Mouse (Mus musculus) Patski (cell line): ENCODE data around the gene Slc1a2. TPM values are rescaled to one million over a fixed set of nuclear protein-coding genes. Genes with fewer than 3 reads are reported as not detected.
A peak's percentile ranks its signal among the peaks of the same experiment; 100 is the strongest.

Source experiments
- ATAC-seq: fragments of 100-300 bp; one replicate; pipeline ENCODE4 v1.8.0; 2021
- CTCF ChIA-PET: fragments of 350-600 bp; sonication (Branson Sonifier 250); formaldehyde crosslinking; loops from one replicate; lab custom pipeline; 2022; ENCODE audit warnings: inconsistent platforms; lab: Charles Lee
- POLR2A ChIA-PET: fragments of 350-600 bp; sonication (Branson Sonifier 250); formaldehyde crosslinking; loops from one replicate; lab custom pipeline; 2022; ENCODE audit warnings: antibody characterized with exemption, inconsistent platforms; lab: Charles Lee
- DNase-seq: peaks from one replicate; pipeline ENCODE4 v3.0.0-alpha.2; 2011; ENCODE audit warnings: low read depth, low spot score
- H3K27me3 ChIP-seq: fragments of 371-371 bp; one replicate; pipeline ENCODE4 v1.5.1; 2021
- CTCF ChIP-seq: fragments of 100-300 bp; IDR thresholded peaks from one replicate; pipeline ENCODE4 v1.5.1; 2021
- in situ Hi-C: fragments of 300-500 bp; cut with MboI; formaldehyde crosslinking; loops from 3 replicates; pipeline ENCODE4 v1.11.1; 2018; ENCODE audit warnings: low pct_unique_long_range_greater_than_20kb, mixed read lengths
- polyA plus RNA-seq: library from polyadenylated mRNA; unstranded; gene quantifications from one replicate; pipeline ENCODE4 v1.2.3, GENCODE M21; 2021

Gene Slc1a2
- polyA plus RNA-seq, 1 experiment from 2014 or later = 0.92 TPM

GRCm38 (mm10) chr2:102805283-102805682 lies 146.8 kb downstream of the Slc1a2 start:
- DNase-seq = no peak
- ChIA-PET POLR2A (interaction anchor here (0.7 kb wide), 1 partner anchor 64 kb away, joined by 3 read pairs; no protein-coding TSS in a partner anchor), CTCF (interaction anchor here (0.8 to 3.3 kb wide), 5 partner anchors 9 to 213 kb away, joined by 3 to 20 read pairs (median 3); no protein-coding TSS in a partner anchor)
- ATAC-seq = no peak
- in situ Hi-C loops = loop anchor here (10.0 kb wide), 1 partner anchor 210 kb away; no protein-coding TSS in a partner anchor
- TF ChIP-seq CTCF = no peak
- no peaks in the 10 kb centered on the region for H3K27me3 ChIP-seq

DNA sequence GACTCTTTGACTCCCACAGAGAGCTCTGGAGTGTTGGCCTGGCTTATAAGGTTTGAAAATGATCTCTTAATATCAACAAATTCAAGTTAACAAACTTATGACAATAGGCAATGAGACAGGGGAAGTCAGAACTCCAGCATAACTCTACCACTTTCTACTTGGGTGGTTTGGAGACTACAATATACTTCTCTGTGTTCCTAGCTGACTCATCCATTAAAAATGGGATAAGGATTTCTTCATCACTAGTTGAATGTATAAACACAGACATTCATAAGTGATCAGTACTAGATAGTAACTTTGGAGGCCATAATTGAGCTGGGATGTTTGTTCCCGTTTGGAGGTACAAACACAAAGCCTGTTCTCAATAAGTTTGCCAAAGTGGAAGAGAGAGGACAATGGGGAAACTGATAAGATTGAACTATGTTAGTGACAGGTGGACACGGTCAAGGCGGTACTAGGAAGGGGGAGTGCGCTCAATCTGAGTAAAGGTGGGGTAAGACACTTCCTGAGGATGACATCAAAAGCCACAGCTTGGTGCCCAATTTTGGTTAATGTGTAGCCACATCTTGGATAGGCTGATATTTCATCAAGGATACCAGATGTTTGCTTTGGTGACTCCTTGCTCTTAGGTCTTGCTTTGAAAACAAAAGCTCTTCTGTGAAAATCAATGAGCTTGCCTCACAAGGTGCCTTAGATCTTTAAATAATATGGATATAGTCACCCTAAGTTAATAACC lies 147.5 kb downstream of the Slc1a2 start:
- ChIA-PET POLR2A (no interaction called here), CTCF (interaction anchor here (0.8 to 3.3 kb wide), 5 partner anchors 8 to 212 kb away, joined by 3 to 20 read pairs (median 3); no protein-coding TSS in a partner anchor)
- TF ChIP-seq CTCF = no peak
- H3K27me3 ChIP-seq = no peaks in the 10 kb centered on the region
- ATAC-seq (peak; percentile 83), DNase-seq (peak; percentile 33)
- in situ Hi-C loops = loop anchor here (10.0 kb wide), 1 partner anchor 211 kb away; no protein-coding TSS in a partner anchor

DNA sequence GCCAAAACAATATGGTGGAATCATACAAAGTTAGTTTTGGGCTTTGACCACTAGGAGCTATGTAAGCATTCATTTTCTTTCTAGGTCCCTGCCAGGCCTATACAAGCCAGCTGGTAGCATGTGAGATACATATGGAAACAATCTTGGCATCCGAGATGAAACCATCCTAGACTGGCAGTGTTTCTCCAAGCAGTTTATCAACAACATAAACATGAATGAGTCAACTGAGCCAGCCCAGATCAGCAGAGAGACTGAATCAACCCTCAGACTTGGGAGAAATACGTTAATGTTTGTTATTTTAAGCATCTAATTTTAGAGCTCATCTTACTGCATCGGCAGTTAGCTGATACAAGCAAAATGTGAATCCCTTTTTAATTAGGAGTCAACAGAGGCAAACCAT lies 149.2 kb downstream of the Slc1a2 start:
- POLR2A ChIA-PET = no interaction called here
- CTCF ChIA-PET = interaction anchor here (0.9 to 1.5 kb wide), 4 partner anchors 9 to 205 kb away, joined by 3 to 4 read pairs (median 3); no protein-coding TSS in a partner anchor
- no peak for DNase-seq
- no peak for ATAC-seq
- in situ Hi-C loops = loop anchor here (10.0 kb wide), 1 partner anchor 213 kb away; no protein-coding TSS in a partner anchor
- H3K27me3 ChIP-seq = no peaks in the 10 kb centered on the region
- no peak for TF ChIP-seq CTCF

DNA sequence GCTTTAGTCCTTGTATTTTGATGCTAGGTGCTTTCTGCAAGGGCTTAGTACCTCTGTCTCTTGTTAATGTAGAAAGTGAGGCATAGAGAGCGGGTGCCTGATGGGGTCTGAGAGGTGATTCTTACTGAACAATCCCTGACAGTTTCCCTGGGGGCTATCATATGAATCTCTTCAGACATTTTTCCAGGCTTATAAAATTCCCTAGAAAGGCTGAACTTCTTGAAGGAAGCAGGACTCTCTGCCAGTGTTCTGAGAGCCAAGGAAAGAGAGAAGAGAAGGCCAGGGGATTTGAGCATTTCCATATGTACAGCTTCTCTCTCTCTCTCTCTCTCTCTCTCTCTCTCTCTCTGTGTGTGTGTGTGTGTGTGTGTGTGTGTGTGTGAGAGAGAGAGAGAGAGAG lies 151.0 kb downstream of the Slc1a2 start:
- ChIA-PET POLR2A (no interaction called here), CTCF (interaction anchor here (0.8 to 1.4 kb wide), 3 partner anchors 19 to 52 kb away, joined by 3 read pairs; no protein-coding TSS in a partner anchor)
- DNase-seq = no peak
- in situ Hi-C loops = loop anchor here (10.0 kb wide), 1 partner anchor 215 kb away; no protein-coding TSS in a partner anchor
- no peak for TF ChIP-seq CTCF
- no peak for ATAC-seq
- H3K27me3 ChIP-seq = no peaks in the 10 kb centered on the region

DNA sequence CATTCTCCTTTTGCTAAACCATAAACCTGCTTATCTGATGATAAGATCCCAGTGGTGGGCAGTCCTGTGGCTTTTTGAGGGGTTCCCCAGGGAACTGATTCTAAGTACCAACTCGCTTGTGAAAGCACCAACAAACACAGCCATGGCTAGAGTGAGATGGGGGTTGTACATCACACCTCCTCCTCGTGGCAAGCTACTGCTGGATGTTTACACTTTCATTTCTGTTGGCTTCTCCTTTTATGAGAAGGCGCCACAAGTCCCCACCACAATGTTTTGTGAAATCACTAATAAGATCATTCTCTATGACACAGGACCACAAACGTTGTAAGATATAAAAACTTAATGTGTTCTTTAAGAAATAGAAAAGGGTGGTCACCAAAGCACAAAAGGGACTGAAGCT lies 154.3 kb downstream of the Slc1a2 start:
- ChIA-PET CTCF (no interaction called here), POLR2A (interaction anchor here (0.6 kb wide), 1 partner anchor 69 kb away, joined by 5 read pairs; no protein-coding TSS in a partner anchor)
- ATAC-seq = no peak
- in situ Hi-C loops = no loop called here
- no peak for DNase-seq
- TF ChIP-seq CTCF = no peak
- no peaks in the 10 kb centered on the region for H3K27me3 ChIP-seq

GRCm38 (mm10) chr2:102815289-102815809 lies 156.9 kb downstream of the Slc1a2 start:
- ChIA-PET POLR2A (no interaction called here), CTCF (no interaction called here)

GRCm38 (mm10) chr2:102820225-102820711 lies 161.8 kb downstream of the Slc1a2 start:
- H3K27me3 ChIP-seq = no peaks in the 10 kb centered on the region
- ChIA-PET CTCF (interaction anchor here (0.9 kb wide), 1 partner anchor 12 kb away, joined by 3 read pairs; no protein-coding TSS in a partner anchor), POLR2A (no interaction called here)
- no peak for DNase-seq
- in situ Hi-C loops = no loop called here
- ATAC-seq = no peak
- no peak for TF ChIP-seq CTCF

More at GRCm38 (mm10) chr2:102815289-102815809, 156.9 kb downstream of the Slc1a2 start:
- no peak for TF ChIP-seq CTCF
- DNase-seq = no peak
- no peaks in the 10 kb centered on the region for H3K27me3 ChIP-seq
- in situ Hi-C loops = no loop called here
- no peak for ATAC-seq

DNA sequence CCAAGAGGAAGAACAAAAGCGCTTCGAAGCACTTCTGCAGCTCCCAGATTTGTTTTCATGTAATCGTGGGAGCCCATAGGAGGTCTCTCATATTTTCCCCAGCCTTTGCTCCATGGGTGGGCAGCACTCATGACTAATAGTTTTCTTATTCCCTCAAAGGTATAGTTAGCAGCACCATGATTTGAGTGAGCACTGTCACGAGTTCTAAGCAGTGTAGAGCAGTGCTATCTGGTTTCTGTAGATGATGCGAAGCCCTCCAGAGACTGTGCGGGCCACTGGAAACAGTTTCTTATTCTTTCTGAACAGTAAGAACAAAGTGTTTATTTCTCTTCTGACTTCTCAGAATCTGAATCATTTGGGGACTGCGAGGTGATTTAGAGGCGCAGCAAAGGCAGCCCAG lies 162.3 kb downstream of the Slc1a2 start:
- DNase-seq (no peak), ATAC-seq (no peak)
- CTCF ChIA-PET = no interaction called here
- POLR2A ChIA-PET = no interaction called here
- H3K27me3 ChIP-seq = no peaks in the 10 kb centered on the region
- no peak for TF ChIP-seq CTCF
- in situ Hi-C loops = no loop called here

GRCm38 (mm10) chr2:102822036-102822435 lies 163.6 kb downstream of the Slc1a2 start:
- no peak for TF ChIP-seq CTCF
- ChIA-PET POLR2A (no interaction called here), CTCF (no interaction called here)
- DNase-seq (no peak), ATAC-seq (no peak)
- in situ Hi-C loops = no loop called here
- no peaks in the 10 kb centered on the region for H3K27me3 ChIP-seq

- TF ChIP-seq CTCF = no peak
- in situ Hi-C loops = no loop called here
- POLR2A ChIA-PET = interaction anchor here (1.1 kb wide), 1 partner anchor 261 kb away, joined by 3 read pairs; no protein-coding TSS in a partner anchor
- CTCF ChIA-PET = no interaction called here
- no peaks in the 10 kb centered on the region for H3K27me3 ChIP-seq
- ATAC-seq (no peak), DNase-seq (no peak)
Observed at GRCm38 (mm10) chr2:102825961-102826633, 167.6 kb downstream of the Slc1a2 start.
